Mouse (Mus musculus) bone marrow, adult 2 months (tissue): Measurements from ENCODE around the gene Grm1. TPM values are rescaled to one million over a fixed set of nuclear protein-coding genes. Genes with fewer than 3 reads are reported as not detected.

ENCODE experiments used
- H3K27ac ChIP-seq: fragments of 200-500 bp; 2 replicates; pipeline ENCODE4 v1.5.1; 2012; ENCODE audit warnings: low read depth, mild to moderate bottlenecking, control low read depth, inconsistent platforms, low read length; ENCODE audit not compliant: control insufficient read depth, poor library complexity, insufficient read depth
- H3K4me1 ChIP-seq: fragments of 200-500 bp; 2 replicates; pipeline ENCODE4 v1.6.1; 2011; ENCODE audit warnings: low read length; ENCODE audit not compliant: control insufficient read depth, insufficient read depth
- H3K4me3 ChIP-seq: fragments of 200-500 bp; replicated peaks from 2 replicates; pipeline ENCODE3; 2011; ENCODE audit warnings: mild to moderate bottlenecking, low read depth, low read length, control low read depth; ENCODE audit not compliant: control insufficient read depth
- CTCF ChIP-seq: fragments of 200-500 bp; IDR thresholded peaks from 2 replicates; pipeline ENCODE4 v1.5.1; 2011; ENCODE audit warnings: low read length, control low read depth; ENCODE audit not compliant: control insufficient read depth, insufficient read depth
- POLR2A ChIP-seq: fragments of 200-500 bp; IDR thresholded peaks from 2 replicates; pipeline ENCODE4 v1.6.1; 2011; ENCODE audit warnings: low read depth, mild to moderate bottlenecking, control low read depth, low read length, borderline replicate concordance; ENCODE audit not compliant: control insufficient read depth
- WGBS: fragments of 180-500 bp; shearing (Covaris S2); methylation state at CpG from one replicate; pipeline ENCODE4 v1.1.7; 2018; 5-methylcytosine and 5-hydroxymethylcytosine counted together
- polyA plus RNA-seq: library from polyadenylated mRNA; stranded (reverse); fragments of >200 nt; gene quantifications from 2 replicates; pipeline ENCODE4 v1.2.4, GENCODE M21; 2011; ENCODE audit warnings: low replicate concordance; ENCODE audit not compliant: missing spikeins, insufficient read depth, insufficient read length

Grm1 gene
- polyA plus RNA-seq, 1 experiment = not detected

- H3K4me3 ChIP-seq = no peak overlapping the region
- TF ChIP-seq POLR2A (no peak), CTCF (no peak)
- 78% methylated on average over 2 of the region's 2 CpGs for WGBS
- H3K27ac ChIP-seq = no peak overlapping the region
- H3K4me1 ChIP-seq = no peaks in the 10 kb centered on the region
Measured at GRCm38 (mm10) chr10:10947531-10947930, 134.6 kb downstream of the Grm1 start.

GRCm38 (mm10) chr10:10944003-10944402 lies 138.2 kb downstream of the Grm1 start:
- whole genome bisulfite sequencing = 83% methylated on average over 2 of the region's 2 CpGs
- Histone ChIP-seq H3K27ac (no peak overlapping the region), H3K4me3 (no peak overlapping the region), H3K4me1 (no peaks in the 10 kb centered on the region)
- TF ChIP-seq POLR2A (no peak), CTCF (no peak)

- WGBS = 81% methylated on average over 6 of the region's 6 CpGs
- H3K4me1 ChIP-seq = no peaks in the 10 kb centered on the region
- no peak overlapping the region for H3K27ac ChIP-seq
- TF ChIP-seq POLR2A (no peak), CTCF (no peak)
- H3K4me3 ChIP-seq = no peak overlapping the region
Measured at GRCm38 (mm10) chr10:10942248-10942647, 139.9 kb downstream of the Grm1 start.

DNA sequence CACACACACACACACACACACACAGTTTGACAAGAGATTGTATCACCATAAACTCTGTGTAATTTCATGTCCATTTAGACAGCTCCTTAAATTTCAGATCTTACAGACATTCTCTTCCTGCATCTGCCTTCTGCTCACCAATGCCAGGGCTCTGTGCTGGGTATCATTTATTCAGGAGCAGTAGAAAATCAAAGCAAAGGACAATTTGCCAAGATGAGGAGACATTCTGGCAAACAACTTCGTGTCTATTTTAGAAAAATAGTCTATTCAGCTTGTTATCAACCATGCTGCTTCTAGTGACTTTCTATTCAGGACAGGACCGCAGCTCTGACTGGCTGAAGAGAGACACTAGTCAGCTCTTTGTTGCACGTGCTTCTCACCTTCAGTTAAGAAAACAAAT lies 146.3 kb downstream of the Grm1 start:
- Histone ChIP-seq H3K4me3 (no peak overlapping the region), H3K4me1 (no peaks in the 10 kb centered on the region), H3K27ac (no peak overlapping the region)
- 70% methylated on average over 3 of the region's 3 CpGs for WGBS
- TF ChIP-seq POLR2A (no peak), CTCF (no peak)

DNA sequence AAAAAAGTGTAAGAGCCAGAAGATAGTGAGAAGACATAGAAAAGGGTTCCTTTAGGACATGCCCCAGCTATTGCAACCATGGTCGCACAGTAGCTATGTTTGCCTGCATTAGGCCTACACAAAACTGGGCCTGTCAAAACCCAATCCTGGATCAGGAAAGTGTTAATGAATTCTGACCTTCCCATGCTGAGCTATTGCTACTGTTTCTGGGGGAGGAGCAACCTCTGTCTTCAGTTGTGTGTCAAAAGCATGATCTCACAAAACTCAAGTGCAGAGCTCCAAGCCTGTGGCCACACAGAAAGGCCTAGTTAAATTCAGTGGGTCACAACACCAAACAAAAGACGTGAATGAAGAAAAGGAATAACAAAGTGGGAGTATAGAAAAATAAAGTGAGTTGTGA lies 152.5 kb downstream of the Grm1 start:
- no peaks in the 10 kb centered on the region for H3K4me1 ChIP-seq
- no peak overlapping the region for H3K27ac ChIP-seq
- WGBS = 88% methylated on average over 2 of the region's 2 CpGs
- TF ChIP-seq POLR2A = no peak
- TF ChIP-seq CTCF = no peak
- H3K4me3 ChIP-seq = no peak overlapping the region

- H3K4me1 ChIP-seq = no peaks in the 10 kb centered on the region
- WGBS = 78% methylated on average over 5 of the region's 5 CpGs
- no peak for TF ChIP-seq CTCF
- TF ChIP-seq POLR2A = no peak
- no peak overlapping the region for H3K4me3 ChIP-seq
- no peak overlapping the region for H3K27ac ChIP-seq
Measured at GRCm38 (mm10) chr10:10928798-10929366, 153.3 kb downstream of the Grm1 start.

- TF ChIP-seq POLR2A = no peak
- no peak for TF ChIP-seq CTCF
- no peak overlapping the region for H3K4me3 ChIP-seq
- H3K27ac ChIP-seq = no peak overlapping the region
- H3K4me1 ChIP-seq = no peaks in the 10 kb centered on the region
- 69% methylated on average over 7 of the region's 7 CpGs for WGBS
Measured at GRCm38 (mm10) chr10:10917857-10918399, 164.2 kb downstream of the Grm1 start.

DNA sequence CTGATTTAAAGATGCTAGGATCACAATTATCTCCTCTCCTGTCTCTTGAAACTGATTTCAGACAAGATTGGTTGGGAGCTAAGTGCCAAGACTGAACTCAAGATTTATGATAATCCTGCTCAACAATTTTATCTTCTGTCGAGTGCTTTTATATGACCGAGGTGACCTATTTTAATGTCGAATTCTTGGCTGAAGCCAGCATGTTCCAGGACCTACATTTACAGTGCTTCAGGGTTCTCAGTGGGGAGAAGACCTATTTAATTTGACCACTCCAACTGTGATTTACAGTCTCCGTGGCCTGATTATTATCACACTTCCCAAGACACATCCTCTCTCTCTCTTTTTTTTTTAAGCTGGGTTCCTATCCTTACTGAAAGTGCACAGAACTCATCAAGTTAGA lies 168.5 kb downstream of the Grm1 start:
- no peaks in the 10 kb centered on the region for H3K4me1 ChIP-seq
- no peak overlapping the region for H3K4me3 ChIP-seq
- H3K27ac ChIP-seq = no peak overlapping the region
- WGBS = 73% methylated on average over 4 of the region's 4 CpGs
- TF ChIP-seq POLR2A (no peak), CTCF (no peak)

- 82% methylated on average over 1 of the region's 1 CpGs for WGBS
- TF ChIP-seq POLR2A = no peak
- no peak for TF ChIP-seq CTCF
- H3K27ac ChIP-seq = no peak overlapping the region
- no peak overlapping the region for H3K4me3 ChIP-seq
- H3K4me1 ChIP-seq = no peaks in the 10 kb centered on the region
Measured at GRCm38 (mm10) chr10:10890221-10890620, 191.9 kb downstream of the Grm1 start.
